Mouse (Mus musculus) adrenal gland, adult 8-10 months (tissue): Measurements from ENCODE around the gene Ifitm1. TPM values are rescaled to one million over a fixed set of nuclear protein-coding genes. Genes with fewer than 3 reads are reported as not detected.

Experiments
- DNase-seq: peaks from one replicate; pipeline ENCODE4 v3.0.0; 2022
- total RNA-seq, 4 experiments: library from RNA; stranded (reverse); gene quantifications; 2 replicates each; pipeline ENCODE4 v1.2.4; 2022

Gene Ifitm1
- total RNA-seq: 10 to 100 TPM; 10.6 to 14.0 (median 13.4) TPM

DNA sequence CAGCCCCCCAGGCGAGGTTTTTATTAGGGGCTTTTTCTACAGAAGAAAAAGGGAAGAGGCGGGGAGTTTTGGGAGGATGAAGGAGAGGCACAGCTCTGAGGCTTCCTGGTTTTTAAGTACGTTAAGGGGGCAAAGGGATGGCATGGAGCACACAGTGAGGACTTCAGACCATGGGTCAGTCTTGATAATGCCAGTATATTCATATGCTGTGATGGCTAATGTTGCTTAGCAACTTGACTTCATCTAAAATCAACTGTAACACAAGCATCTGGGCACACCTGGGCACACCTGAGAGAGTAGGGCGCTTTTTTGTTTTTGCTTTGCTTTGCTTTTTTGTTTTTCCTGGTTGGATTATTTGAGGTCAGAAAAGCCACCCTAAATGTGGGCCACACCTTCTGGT, at the start of gene Ifitm1:
Ifitm1 (plus strand) TSS at position 301 of the 400 bp plus-strand sequence.
- DNase-seq: no peak

DNA sequence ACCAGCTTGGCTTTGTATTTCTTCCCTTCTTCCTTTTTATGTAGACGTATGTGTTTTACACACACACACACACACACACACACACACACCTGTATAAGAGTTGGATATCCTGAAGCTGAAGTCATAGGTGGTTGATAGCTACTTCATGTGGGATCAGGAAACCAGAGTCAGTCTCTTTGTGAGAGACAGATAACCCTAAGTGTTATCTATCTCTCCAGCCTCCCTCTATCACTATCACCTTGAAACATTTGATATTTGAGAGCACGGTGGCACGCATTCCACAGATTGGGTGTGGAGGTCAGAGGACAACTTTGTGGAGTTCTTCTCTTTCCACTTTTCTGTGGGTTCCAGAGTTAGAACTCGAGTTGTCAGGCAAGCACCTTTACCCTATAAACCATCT, 47.1 kb upstream of the Ifitm1 start:
- no peak for DNase-seq

GRCm38 (mm10) chr7:140920418-140921029, 46.5 kb upstream of the Ifitm1 start, which contains the start of gene Nlrp6:
Gene Nlrp6 (plus strand): TSS chr7:140920902.
- no peak for DNase-seq

- no peak for DNase-seq
These were observed 45.6 kb upstream of the Ifitm1 start for GRCm38 (mm10) chr7:140921225-140921975.

DNA sequence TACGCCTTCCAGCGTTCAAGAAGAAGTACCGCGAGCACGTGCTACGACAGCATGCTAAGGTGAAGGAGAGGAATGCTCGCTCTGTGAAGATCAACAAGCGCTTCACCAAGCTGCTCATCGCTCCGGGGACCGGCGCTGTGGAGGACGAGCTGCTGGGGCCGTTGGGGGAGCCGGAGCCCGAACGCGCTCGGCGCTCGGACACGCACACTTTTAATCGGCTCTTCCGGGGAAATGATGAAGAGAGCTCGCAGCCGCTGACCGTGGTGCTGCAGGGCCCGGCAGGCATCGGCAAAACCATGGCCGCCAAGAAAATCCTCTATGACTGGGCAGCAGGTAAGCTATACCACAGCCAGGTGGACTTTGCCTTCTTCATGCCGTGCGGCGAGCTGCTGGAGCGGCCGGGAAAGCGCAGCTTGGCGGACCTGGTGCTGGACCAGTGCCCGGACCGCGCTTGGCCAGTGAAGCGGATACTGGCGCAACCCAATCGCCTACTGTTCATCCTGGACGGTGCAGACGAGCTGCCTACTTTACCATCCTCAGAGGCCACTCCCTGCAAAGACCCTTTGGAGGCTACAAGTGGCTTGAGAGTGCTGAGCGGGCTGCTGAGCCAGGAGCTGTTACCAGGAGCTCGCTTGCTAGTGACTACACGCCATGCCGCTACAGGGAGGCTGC, 44.5 kb upstream of the Ifitm1 start:
- DNase-seq: no peak

GRCm38 (mm10) chr7:140923070-140923775, 43.8 kb upstream of the Ifitm1 start:
- DNase-seq: no peak

GRCm38 (mm10) chr7:140927181-140927580, 39.8 kb upstream of the Ifitm1 start:
- DNase-seq: no peak

DNA sequence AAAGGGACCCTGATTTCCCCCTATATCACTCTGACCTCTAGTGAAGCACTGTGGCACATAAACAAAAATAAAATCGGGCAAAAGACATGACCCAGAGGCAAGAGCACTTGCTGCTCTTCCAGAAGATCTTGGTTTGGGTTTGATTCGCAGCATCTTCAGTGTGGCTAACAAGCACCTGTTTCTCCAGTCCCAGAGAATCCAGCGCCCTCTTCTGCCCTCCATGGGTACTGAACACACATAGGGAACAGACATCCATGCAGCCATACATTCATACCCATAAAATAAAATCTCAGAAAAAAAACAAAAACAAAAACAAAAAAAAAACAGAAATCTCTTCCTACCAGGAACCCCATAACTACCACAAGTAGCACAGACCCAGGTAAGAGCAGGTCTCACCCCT, 28.6 kb upstream of the Ifitm1 start:
- no peak for DNase-seq

DNA sequence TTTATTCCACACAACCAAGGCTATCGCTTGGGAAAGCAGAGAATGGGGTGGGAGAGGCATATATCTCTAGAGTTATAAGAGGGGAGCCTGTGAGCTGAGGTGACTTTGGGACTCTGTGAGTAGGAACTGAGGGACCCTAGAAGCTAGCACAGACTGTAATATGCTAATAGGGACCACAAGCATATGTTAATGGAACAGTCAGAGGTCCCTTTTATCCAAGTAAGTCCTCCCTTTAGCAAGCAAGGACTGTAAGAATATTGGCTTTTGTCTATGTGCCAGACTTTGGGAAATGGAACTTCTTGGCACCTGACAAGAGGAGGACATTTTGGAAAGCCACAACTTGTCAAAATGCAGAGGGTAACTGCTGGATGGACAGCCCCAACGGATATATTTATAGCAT, 28.1 kb upstream of the Ifitm1 start:
- no peak for DNase-seq

DNA sequence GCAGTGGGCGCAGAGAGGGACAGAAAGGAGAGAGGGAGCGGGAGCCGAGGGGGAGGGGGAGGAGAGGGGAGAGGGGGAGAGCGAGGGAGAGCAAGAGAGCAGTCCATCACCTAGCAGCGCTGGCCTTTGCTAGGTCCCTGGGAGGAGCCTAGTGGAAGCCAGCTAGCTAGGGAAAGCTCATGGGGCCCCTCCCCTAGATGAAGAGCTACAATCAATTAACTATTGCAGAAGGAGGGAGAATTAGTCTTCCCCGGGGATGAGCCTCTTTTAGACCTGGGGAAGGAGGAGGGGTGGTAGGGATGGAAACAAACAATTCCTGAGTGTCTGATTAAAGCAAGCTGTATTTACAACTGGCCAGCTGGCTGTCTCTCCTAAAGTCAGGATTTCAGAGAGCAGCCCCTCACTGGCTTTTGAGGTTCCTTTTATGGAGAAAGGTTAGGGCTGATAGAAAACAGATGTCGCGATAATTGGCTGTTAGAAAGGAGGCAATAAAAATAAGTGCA, 27.3 kb upstream of the Ifitm1 start:
- DNase-seq: no peak

GRCm38 (mm10) chr7:140941222-140942051, 25.6 kb upstream of the Ifitm1 start, which contains the start of gene Pgghg:
Gene Pgghg (plus strand): TSS chr7:140941391.
- DNase-seq: peak; percentile 87

DNA sequence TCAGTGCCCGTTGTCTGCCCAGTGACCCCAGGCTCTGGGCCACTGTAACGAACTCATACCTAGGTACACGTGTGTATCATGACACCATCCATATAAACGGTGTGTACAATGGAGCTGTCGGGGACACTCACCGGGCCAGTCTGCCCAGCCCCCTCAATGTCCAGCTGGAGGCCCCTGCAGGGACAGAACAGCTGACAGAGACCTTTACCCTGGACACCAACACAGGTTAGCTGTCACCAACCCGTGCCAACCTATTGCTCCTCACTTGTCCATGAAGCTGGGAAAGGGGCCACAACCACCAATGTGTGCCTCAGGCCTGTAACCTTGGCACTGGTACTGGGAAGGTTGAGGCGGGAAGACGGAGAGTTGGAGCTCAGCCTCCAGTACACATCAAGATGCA, 24.7 kb upstream of the Ifitm1 start:
- DNase-seq: no peak

DNA sequence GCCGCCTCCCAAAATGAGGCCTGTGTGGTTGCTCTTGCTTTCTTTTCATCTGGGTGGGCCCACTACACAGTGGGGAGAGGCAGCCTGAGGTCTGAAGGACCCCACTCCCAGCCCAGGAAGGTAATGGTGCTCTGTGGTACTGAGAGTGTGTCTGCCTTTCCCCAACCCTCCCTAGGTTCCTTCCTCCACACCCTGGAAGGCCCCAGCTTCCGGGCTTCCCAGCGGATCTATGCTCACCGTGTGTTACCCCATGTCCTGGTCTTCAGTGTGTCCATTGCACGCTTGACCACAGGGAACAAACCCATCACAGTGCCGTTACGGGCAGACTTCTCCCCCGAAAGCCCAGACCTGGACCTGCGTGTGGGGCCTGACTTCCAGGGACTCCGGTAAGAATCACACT, 24.2 kb upstream of the Ifitm1 start:
- no peak for DNase-seq

- no peak for DNase-seq
These were observed 23.7 kb upstream of the Ifitm1 start for GRCm38 (mm10) chr7:140943356-140943755.

- DNase-seq: no peak
These were observed 22.8 kb upstream of the Ifitm1 start for GRCm38 (mm10) chr7:140944236-140944635.

GRCm38 (mm10) chr7:140945247-140945646, 21.8 kb upstream of the Ifitm1 start:
- DNase-seq: no peak

- DNase-seq: no peak
These were observed 20.7 kb upstream of the Ifitm1 start for GRCm38 (mm10) chr7:140946311-140946710.

GRCm38 (mm10) chr7:140946980-140947379, 20.0 kb upstream of the Ifitm1 start:
- DNase-seq: no peak

DNA sequence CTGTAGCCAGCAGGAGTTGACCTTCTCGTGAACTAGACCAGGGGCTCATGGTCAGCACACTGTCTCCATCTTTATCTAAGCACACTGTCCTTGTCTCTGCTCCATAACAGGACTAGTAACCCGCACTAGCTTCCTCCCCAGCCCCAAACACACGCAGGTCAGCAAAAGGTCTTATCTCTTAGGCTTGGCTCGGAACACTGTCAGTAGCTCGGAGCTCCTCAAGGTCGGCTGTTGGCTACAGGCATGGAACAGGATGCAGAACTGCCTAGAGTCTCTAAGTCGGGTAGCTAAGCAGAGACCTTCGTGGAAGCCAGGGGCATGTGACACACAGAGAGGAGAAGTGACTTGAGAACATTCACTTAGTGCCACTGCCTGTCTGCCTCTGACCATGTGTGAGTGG, 18.9 kb upstream of the Ifitm1 start:
- DNase-seq: peak; percentile 82

GRCm38 (mm10) chr7:140949255-140949654, 17.8 kb upstream of the Ifitm1 start:
- no peak for DNase-seq

DNA sequence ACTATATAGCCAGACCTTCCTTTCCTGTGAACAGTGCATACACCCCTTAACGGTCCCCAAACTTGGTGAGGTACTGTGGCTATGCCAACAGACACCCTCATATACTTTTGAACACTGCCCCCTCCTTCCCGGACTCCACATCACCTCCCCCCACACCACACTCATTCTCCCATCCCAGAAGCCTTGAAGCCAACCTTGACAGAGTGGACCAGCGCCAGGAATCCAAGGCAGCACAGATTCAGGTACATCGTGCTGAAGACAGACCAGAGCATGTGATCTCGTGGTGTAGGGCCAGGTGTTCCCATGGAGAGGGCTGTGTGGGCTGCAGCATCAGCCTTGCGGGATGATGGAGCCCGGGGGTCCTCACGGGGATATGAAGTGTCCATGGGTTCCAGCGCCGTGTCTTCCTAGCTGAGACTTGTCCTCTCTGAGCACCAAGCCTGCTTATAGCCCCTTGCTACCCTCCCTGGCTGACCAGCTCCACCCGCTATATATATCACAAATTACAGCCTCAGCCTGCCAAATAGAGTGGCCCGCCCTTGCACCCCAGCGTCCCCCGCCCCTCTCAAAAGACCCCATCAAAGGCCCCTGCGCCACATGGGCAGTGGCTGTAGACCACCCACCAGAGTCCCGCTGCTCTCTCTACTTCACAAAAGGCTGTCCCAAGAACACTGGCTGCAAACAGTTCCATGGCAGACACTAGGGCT, 17.0 kb upstream of the Ifitm1 start, which contains the start of gene Ifitm5:
Ifitm5 (minus strand) TSS at position 468 of the 707 bp plus-strand sequence.
- no peak for DNase-seq
